Mouse (Mus musculus): Measurements from ENCODE around the gene Pex5.

GRCm38 (mm10) chr6:124407180-124407579 is 7.7 kb downstream of the Pex5 start:
- TF ChIP-seq CTCF (IDR thresholded peaks at IDR 0.05; ENCODE audit: low read depth, low read length) (no peak), POLR2A (IDR thresholded peaks at IDR 0.05; ENCODE audit: insufficient read depth, low read length) (no peak)

Data from ES-Bruce4 (cell line).